Mouse (Mus musculus): ENCODE data around the gene Ndufv3. TPM values are rescaled to one million over a fixed set of nuclear protein-coding genes. Genes with fewer than 3 reads are reported as not detected.

Gene Ndufv3
- polyA plus RNA-seq, 1 experiment from 2014 or later: 280 TPM

Small RNA genes within 50 kb of the gene (microRNA-seq; reads per million reads assigned to microRNA genes)
- gene Gm24970: not detected

Other genes with a start within 250 kb of the Ndufv3 start
- 0.57 and 0.70 TPM in 2 replicates for gene Rsph1, start 242.7 kb upstream of the Ndufv3 start, polyA plus RNA-seq (2015; fragmentation: Nextera tagmentation; extraction: Ambion mirVana)
- 3.3 and 4.0 TPM in 2 replicates for gene Slc37a1, start 233.3 kb upstream of the Ndufv3 start, polyA plus RNA-seq (2015; fragmentation: Nextera tagmentation; extraction: Ambion mirVana)
- gene Pde9a, start 133.9 kb upstream of the Ndufv3 start, polyA plus RNA-seq (2015; fragmentation: Nextera tagmentation; extraction: Ambion mirVana): 23.4 and 23.9 TPM in 2 replicates
- gene Wdr4, start 135 bp upstream of the Ndufv3 start, polyA plus RNA-seq (2015; fragmentation: Nextera tagmentation; extraction: Ambion mirVana): 33.8 and 35.2 TPM in 2 replicates
- 30.8 and 32.2 TPM in 2 replicates for gene Pknox1, start 44.6 kb downstream of the Ndufv3 start, polyA plus RNA-seq (2015; fragmentation: Nextera tagmentation; extraction: Ambion mirVana)
- gene Cbs, start 117.1 kb downstream of the Ndufv3 start, polyA plus RNA-seq (2015; fragmentation: Nextera tagmentation; extraction: Ambion mirVana): 6.2 and 7.5 TPM in 2 replicates
- 283 and 297 TPM in 2 replicates for gene U2af1, start 138.8 kb downstream of the Ndufv3 start, polyA plus RNA-seq (2015; fragmentation: Nextera tagmentation; extraction: Ambion mirVana)
- 0.77 and 1.1 TPM in 2 replicates for gene Cryaa, start 157.7 kb downstream of the Ndufv3 start, polyA plus RNA-seq (2015; fragmentation: Nextera tagmentation; extraction: Ambion mirVana)

All from limb, embryonic 15.5 days (tissue).